Mouse (Mus musculus): Measurements from ENCODE around the gene Gm9833. TPM values are rescaled to one million over a fixed set of nuclear protein-coding genes. Genes with fewer than 3 reads are reported as not detected.

The Gm9833 gene
- polyA plus RNA-seq, 1 experiment from 2014 or later, result 9.2 TPM

DNA sequence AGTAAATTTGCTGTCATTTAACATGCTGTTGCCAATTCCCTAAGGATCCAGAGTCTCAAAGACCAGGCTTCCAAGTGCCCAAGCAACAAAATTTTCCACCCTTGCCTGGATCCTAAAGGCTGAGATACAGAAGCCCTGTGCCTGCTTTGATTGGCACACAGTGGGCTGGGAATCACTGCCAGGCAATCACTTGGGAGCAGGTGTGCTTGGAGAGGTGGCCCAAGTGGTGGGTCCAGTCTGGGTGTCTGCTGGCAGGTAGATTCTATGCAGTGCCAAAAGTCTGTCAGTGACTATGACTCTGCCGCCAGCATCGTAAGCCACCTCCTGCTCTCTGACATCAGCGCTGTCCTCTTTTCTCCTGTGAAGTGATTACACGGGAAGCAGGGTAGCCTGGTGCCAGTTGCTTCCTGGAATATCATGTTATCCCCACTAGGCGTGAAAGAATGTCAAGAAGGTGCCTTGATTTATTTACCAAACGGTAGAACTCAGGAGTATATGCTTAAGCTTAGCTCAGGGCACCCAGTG, 3.8 kb downstream of the Gm9833 start:
- no peak for ATAC-seq (ENCODE audit: low FRiP score, low read depth)
- Histone ChIP-seq H3K36me3 (no peaks in the 10 kb centered on the region), H3K27me3 (peaks cover 8% of the 10 kb centered on the region; the same call in 1 of the 2 replicates), H3K9me3 (no peaks in the 10 kb centered on the region), H3K9ac (replicated peaks) (no peak overlapping the region), H3K4me1 (no peaks in the 10 kb centered on the region), H3K4me2 (replicated peaks) (no peak overlapping the region), H3K4me3 (no peak overlapping the region), H3K27ac (replicated peaks) (no peak overlapping the region)
- 88% methylated on average over 6 of the region's 6 CpGs for WGBS

DNA sequence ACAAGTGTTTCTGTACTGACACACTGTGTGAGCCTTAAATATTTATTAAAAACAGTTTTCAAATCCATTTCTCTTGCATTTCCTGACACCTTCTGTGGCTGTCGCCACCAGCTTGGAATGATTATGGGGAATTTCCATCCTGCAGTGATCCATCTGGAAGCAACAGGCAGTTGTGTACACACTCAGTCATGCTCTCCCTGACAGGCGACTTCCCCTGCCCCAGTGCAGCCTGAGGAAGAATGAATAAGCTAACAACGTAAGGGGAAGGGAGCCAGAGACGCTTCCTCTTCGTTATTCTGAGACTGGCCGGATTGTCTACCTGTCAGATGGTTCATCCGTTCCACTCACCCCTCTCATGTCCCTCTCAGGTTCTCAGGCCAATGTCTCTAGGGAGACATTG, 4.6 kb downstream of the Gm9833 start:
- no peak for ATAC-seq (ENCODE audit: low FRiP score, low read depth)
- Histone ChIP-seq H3K4me2 (replicated peaks) (no peak overlapping the region), H3K9ac (replicated peaks) (no peak overlapping the region), H3K4me3 (no peak overlapping the region), H3K36me3 (no peaks in the 10 kb centered on the region), H3K27me3 (peaks cover 5% of the 10 kb centered on the region; the same call in 1 of the 2 replicates), H3K4me1 (no peaks in the 10 kb centered on the region), H3K27ac (replicated peaks) (no peak overlapping the region), H3K9me3 (no peaks in the 10 kb centered on the region)
- WGBS, result 65% methylated on average over 7 of the region's 7 CpGs

DNA sequence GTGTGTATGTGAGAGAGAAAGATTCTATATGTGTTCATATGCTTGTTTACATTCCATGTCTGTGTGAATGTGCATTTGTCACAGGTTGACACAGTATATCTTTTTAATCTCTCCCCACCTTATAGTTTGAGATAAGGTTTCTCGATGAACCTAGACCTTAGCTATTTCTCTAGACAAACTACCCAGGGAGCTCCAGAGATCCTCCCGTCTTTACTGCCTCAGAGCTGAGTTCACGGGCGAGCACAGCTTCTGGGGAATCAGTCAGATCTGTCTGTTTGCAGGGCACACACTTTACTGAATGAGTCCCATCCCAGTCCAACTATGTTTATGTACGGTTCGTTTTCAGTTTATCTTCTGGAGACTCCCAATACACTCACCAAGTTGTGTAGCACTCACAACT, 5.0 kb downstream of the Gm9833 start:
- Histone ChIP-seq H3K27me3 (peaks cover 3% of the 10 kb centered on the region; the same call in 1 of the 2 replicates), H3K27ac (replicated peaks) (no peak overlapping the region), H3K4me2 (replicated peaks) (no peak overlapping the region), H3K9me3 (no peaks in the 10 kb centered on the region), H3K4me1 (no peaks in the 10 kb centered on the region), H3K9ac (replicated peaks) (no peak overlapping the region), H3K4me3 (no peak overlapping the region), H3K36me3 (no peaks in the 10 kb centered on the region)
- 78% methylated on average over 6 of the region's 6 CpGs for WGBS
- ATAC-seq (ENCODE audit: low FRiP score, low read depth), result no peak

DNA sequence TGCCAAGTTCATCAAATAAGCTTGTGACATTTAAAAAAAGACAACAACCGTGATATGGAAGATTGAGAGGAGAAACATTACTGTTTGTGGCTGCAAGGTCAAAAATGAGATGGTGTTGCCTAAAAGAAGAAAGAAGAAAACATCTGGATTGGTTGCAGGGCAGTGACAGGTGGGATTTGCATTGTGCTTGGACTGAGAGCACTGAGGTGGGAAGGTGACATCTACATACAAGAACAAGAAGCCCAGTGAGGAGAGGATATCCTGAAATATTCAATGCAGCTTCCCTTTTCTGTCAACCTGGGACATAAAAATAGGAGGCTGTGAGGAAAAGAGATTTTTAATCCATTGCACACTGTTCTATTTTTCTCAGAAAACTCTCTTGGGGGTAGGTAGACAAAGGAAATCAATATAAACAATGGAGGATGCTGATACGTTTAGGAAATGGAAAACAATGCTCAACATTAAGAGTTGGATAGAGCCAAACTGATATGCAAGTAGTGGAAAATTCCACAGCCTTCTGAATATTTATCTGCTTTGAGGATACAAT, 7.2 kb downstream of the Gm9833 start:
- no peak for ATAC-seq (ENCODE audit: low FRiP score, low read depth)
- WGBS, result 86% methylated on average over 2 of the region's 2 CpGs
- H3K4me3 ChIP-seq, result no peak overlapping the region

DNA sequence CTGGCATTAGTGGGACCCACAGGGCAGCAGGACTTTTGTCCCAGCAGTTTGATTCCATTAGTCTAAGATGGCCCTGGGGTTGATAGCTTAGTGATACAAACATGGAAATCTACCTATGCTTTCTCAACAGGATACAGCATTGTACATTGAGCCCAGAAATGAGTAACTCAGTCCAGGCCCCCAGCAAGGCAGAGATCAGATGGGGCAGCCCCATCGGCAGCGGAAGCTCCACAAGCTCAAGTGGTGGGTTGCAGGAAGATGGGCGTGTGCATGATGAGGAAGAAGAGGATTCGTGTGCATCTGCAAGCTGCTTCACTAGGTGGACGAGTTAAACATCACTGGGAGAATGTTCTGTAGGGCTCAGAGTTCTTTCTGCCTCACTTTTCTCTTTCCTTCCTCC, 11.8 kb downstream of the Gm9833 start:
- no peaks in the 10 kb centered on the region for H3K9me3 ChIP-seq
- 89% methylated on average over 5 of the region's 5 CpGs for WGBS
- H3K36me3 ChIP-seq, result no peaks in the 10 kb centered on the region
- H3K27me3 ChIP-seq, result no peaks in the 10 kb centered on the region
- no peak for ATAC-seq (ENCODE audit: low FRiP score, low read depth)
- no peak overlapping the region for H3K9ac ChIP-seq (replicated peaks)
- H3K4me2 ChIP-seq (replicated peaks), result no peak overlapping the region
- no peak overlapping the region for H3K27ac ChIP-seq (replicated peaks)
- no peaks in the 10 kb centered on the region for H3K4me1 ChIP-seq
- H3K4me3 ChIP-seq, result no peak overlapping the region

More for the DNA sequence above, 7.2 kb downstream of the Gm9833 start:
- Histone ChIP-seq H3K27me3 (no peaks in the 10 kb centered on the region), H3K4me2 (replicated peaks) (no peak overlapping the region), H3K9ac (replicated peaks) (no peak overlapping the region), H3K36me3 (no peaks in the 10 kb centered on the region), H3K27ac (replicated peaks) (no peak overlapping the region), H3K4me1 (no peaks in the 10 kb centered on the region), H3K9me3 (no peaks in the 10 kb centered on the region)

GRCm38 (mm10) chr3:10111570-10111969, 23.7 kb downstream of the Gm9833 start:
- no peak for ATAC-seq (ENCODE audit: low FRiP score, low read depth)
- Histone ChIP-seq H3K27ac (replicated peaks) (no peak overlapping the region), H3K9ac (replicated peaks) (no peak overlapping the region), H3K36me3 (no peaks in the 10 kb centered on the region), H3K4me2 (replicated peaks) (no peak overlapping the region), H3K4me1 (no peaks in the 10 kb centered on the region), H3K9me3 (no peaks in the 10 kb centered on the region), H3K27me3 (no peaks in the 10 kb centered on the region), H3K4me3 (no peak overlapping the region)
- 85% methylated on average over 2 of the region's 2 CpGs for WGBS

DNA sequence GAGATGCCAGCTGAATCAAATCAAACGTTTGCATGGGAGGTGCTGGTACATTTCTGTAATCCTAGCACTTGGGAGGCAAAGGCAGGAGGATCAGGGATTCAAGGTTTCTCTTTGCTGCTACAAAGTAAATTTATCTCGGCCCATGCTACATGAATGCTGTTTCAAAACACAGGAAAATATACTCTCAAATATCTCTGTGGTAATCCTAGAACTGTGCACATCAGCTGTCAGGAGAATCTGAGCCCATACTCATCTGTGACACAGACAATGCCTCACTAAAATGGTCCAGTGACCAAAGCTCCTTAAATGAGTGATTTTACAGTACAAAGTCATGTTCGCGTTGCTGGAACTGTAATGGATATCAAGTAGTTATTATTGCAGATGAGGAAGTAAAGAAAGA, 24.3 kb downstream of the Gm9833 start:
- no peak overlapping the region for H3K4me2 ChIP-seq (replicated peaks)
- H3K9ac ChIP-seq (replicated peaks), result no peak overlapping the region
- no peaks in the 10 kb centered on the region for H3K4me1 ChIP-seq
- no peaks in the 10 kb centered on the region for H3K27me3 ChIP-seq
- no peak for ATAC-seq (ENCODE audit: low FRiP score, low read depth)
- no peaks in the 10 kb centered on the region for H3K9me3 ChIP-seq
- no peak overlapping the region for H3K4me3 ChIP-seq
- no peak overlapping the region for H3K27ac ChIP-seq (replicated peaks)
- 77% methylated on average over 4 of the region's 4 CpGs for WGBS
- no peaks in the 10 kb centered on the region for H3K36me3 ChIP-seq

DNA sequence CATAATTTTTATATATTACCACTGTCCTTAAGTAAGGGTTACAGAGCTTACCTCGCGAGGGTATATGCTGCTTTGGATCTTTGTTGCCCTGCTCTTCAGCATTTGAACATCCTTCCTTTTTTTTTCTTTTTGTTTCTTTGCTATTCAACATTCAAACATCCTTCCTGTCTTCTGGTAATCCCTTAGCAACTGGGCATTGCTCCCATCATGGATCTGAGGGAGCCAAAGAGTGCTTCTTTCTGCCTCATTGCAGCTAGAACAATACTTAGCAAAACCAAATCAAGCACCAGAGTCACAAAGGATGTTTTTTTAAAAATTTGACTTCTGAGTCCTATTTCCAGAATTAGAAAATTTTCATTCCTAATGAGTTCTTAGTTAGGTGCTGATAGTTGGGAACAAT, 24.8 kb downstream of the Gm9833 start:
- no peak overlapping the region for H3K9ac ChIP-seq (replicated peaks)

DNA sequence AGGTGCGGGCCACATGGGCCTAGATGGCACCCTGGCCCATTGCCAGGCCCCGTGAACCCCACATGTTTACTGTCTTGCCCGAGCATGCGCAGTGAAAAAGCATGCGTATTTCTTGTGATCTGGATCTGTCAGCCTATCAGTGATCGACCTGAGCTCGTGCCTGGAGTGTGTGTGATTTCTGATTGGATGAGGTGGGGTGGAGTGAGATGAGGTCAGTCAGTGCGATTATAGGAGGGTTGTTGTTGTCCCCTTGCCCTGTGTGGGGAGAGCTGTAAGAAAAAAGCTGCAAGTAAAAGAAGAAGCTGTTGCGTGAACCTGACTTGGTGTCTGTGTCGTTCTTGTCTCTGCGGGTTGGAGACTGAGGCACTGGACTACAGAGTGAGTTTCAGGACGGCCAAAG, 28.6 kb downstream of the Gm9833 start:
- Histone ChIP-seq H3K9me3 (no peaks in the 10 kb centered on the region), H3K4me1 (no peaks in the 10 kb centered on the region), H3K4me2 (replicated peaks) (no peak overlapping the region), H3K9ac (replicated peaks) (no peak overlapping the region), H3K27ac (replicated peaks) (no peak overlapping the region), H3K36me3 (no peaks in the 10 kb centered on the region), H3K4me3 (no peak overlapping the region), H3K27me3 (no peaks in the 10 kb centered on the region)
- ATAC-seq (ENCODE audit: low FRiP score, low read depth), result no peak
- 90% methylated on average over 12 of the region's 12 CpGs for WGBS

More for the DNA sequence above, 24.8 kb downstream of the Gm9833 start:
- Histone ChIP-seq H3K4me2 (replicated peaks) (no peak overlapping the region), H3K36me3 (no peaks in the 10 kb centered on the region), H3K4me3 (no peak overlapping the region), H3K4me1 (no peaks in the 10 kb centered on the region), H3K27ac (replicated peaks) (no peak overlapping the region), H3K9me3 (no peaks in the 10 kb centered on the region), H3K27me3 (no peaks in the 10 kb centered on the region)
- WGBS, result 83% methylated on average over 2 of the region's 2 CpGs
- no peak for ATAC-seq (ENCODE audit: low FRiP score, low read depth)

GRCm38 (mm10) chr3:10121232-10121631, 33.3 kb downstream of the Gm9833 start:
- ATAC-seq (ENCODE audit: low FRiP score, low read depth), result no peak
- no peak overlapping the region for H3K4me3 ChIP-seq
- H3K27me3 ChIP-seq, result no peaks in the 10 kb centered on the region

GRCm38 (mm10) chr3:10121956-10122739, 34.2 kb downstream of the Gm9833 start:
- 81% methylated on average over 6 of the region's 6 CpGs for WGBS
- Histone ChIP-seq H3K9me3 (no peaks in the 10 kb centered on the region), H3K27ac (replicated peaks) (no peak overlapping the region), H3K4me3 (no peak overlapping the region), H3K4me1 (no peaks in the 10 kb centered on the region), H3K9ac (replicated peaks) (no peak overlapping the region), H3K36me3 (no peaks in the 10 kb centered on the region), H3K4me2 (replicated peaks) (no peak overlapping the region), H3K27me3 (no peaks in the 10 kb centered on the region)
- ATAC-seq (ENCODE audit: low FRiP score, low read depth), result no peak

More at GRCm38 (mm10) chr3:10121232-10121631, 33.3 kb downstream of the Gm9833 start:
- H3K4me2 ChIP-seq (replicated peaks), result no peak overlapping the region
- no peak overlapping the region for H3K9ac ChIP-seq (replicated peaks)
- H3K36me3 ChIP-seq, result no peaks in the 10 kb centered on the region
- no peaks in the 10 kb centered on the region for H3K9me3 ChIP-seq
- WGBS, result 92% methylated on average over 9 of the region's 9 CpGs
- H3K4me1 ChIP-seq, result no peaks in the 10 kb centered on the region
- H3K27ac ChIP-seq (replicated peaks), result no peak overlapping the region

DNA sequence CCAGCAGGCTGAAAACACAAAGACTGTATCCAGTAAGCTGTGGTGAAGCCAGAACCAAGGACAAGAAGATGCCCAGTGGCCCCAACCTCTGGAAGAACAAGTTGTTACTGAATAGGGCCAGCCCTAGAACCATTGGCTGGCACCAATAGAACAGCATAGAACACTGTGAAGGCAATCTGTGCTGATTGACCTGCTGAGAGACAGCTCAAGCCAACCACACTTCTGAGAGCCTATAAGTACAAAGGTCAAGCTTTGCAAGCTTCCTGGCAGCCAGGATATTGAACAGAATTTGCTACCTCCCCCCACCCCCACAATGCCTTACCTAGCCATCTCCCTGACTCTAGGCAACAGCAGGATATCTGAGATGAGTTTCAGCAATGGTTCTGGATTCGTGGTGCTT, 35.7 kb downstream of the Gm9833 start:
- no peak overlapping the region for H3K4me3 ChIP-seq
- no peaks in the 10 kb centered on the region for H3K4me1 ChIP-seq
- no peaks in the 10 kb centered on the region for H3K9me3 ChIP-seq
- ATAC-seq (ENCODE audit: low FRiP score, low read depth), result no peak
- H3K36me3 ChIP-seq, result no peaks in the 10 kb centered on the region
- WGBS, result 81% methylated on average over 1 of the region's 1 CpGs
- H3K27ac ChIP-seq (replicated peaks), result no peak overlapping the region
- no peak overlapping the region for H3K4me2 ChIP-seq (replicated peaks)
- H3K9ac ChIP-seq (replicated peaks), result no peak overlapping the region
- no peaks in the 10 kb centered on the region for H3K27me3 ChIP-seq
